Mouse (Mus musculus): ENCODE measurements at regions not wholly inside any gene's neighbourhood (a gene's known extent, or its start where the extent isn't known, plus 50 kb on each side); places are given as distances from the start of the nearest gene placed in this dataset.
A peak's percentile ranks its signal among the peaks of the same experiment; 100 is the strongest.

- DNase-seq (ENCODE audit: low spot score in 2 of 2), result no peak
These were observed 111.4 kb downstream of the Mis18a start for GRCm38 (mm10) chr16:90615791-90616190.

GRCm38 (mm10) chr16:90614137-90614536, 113.1 kb downstream of the Mis18a start:
- no peak for DNase-seq (ENCODE audit: low spot score in 2 of 2)

GRCm38 (mm10) chr16:90610097-90610808, 117.0 kb downstream of the Mis18a start:
- DNase-seq (ENCODE audit: low spot score in 2 of 2), result peak; percentile 27 to 28

- DNase-seq (ENCODE audit: low spot score in 2 of 2), result peak; percentile 10 to 16
These were observed 127.8 kb downstream of the Mis18a start for GRCm38 (mm10) chr16:90599329-90599870.

- DNase-seq (ENCODE audit: low spot score in 2 of 2), result no peak
These were observed 128.5 kb downstream of the Mis18a start for GRCm38 (mm10) chr16:90598727-90599126.

GRCm38 (mm10) chr16:90592721-90593481, 134.3 kb downstream of the Mis18a start:
- no peak for DNase-seq (ENCODE audit: low spot score in 2 of 2)

GRCm38 (mm10) chr16:90585171-90585570, 142.0 kb downstream of the Mis18a start:
- DNase-seq (ENCODE audit: low spot score in 2 of 2), result no peak

- peak; percentile 31 to 39 for DNase-seq (ENCODE audit: low spot score in 2 of 2)
These were observed 146.8 kb downstream of the Mis18a start for GRCm38 (mm10) chr16:90580411-90580810.

- DNase-seq (ENCODE audit: low spot score in 2 of 2), result no peak
These were observed 156.1 kb downstream of the Mis18a start for GRCm38 (mm10) chr16:90571107-90571506.

GRCm38 (mm10) chr16:90569826-90570225, 157.4 kb downstream of the Mis18a start:
- peak; percentile 16 to 43 for DNase-seq (ENCODE audit: low spot score in 2 of 2)

- DNase-seq (ENCODE audit: low spot score in 2 of 2), result peak in 1 of 2 experiments; percentile 11
These were observed 162.0 kb downstream of the Mis18a start for GRCm38 (mm10) chr16:90565182-90565581.

- DNase-seq (ENCODE audit: low spot score in 2 of 2), result peak; percentile 28 to 36
These were observed 167.3 kb downstream of the Hunk start for GRCm38 (mm10) chr16:90553120-90553519.

GRCm38 (mm10) chr16:90551041-90551440, 165.2 kb downstream of the Hunk start:
- no peak for DNase-seq (ENCODE audit: low spot score in 2 of 2)

GRCm38 (mm10) chr16:90550058-90550795, 164.4 kb downstream of the Hunk start:
- DNase-seq (ENCODE audit: low spot score in 2 of 2), result no peak
